Mouse (Mus musculus): ENCODE data around the gene 2010003K11Rik.
A peak's percentile ranks its signal among the peaks of the same experiment; 100 is the strongest.

2010003K11Rik gene

GRCm38 (mm10) chr19:4498062-4498933 is at the start of gene 2010003K11Rik:
2010003K11Rik (minus strand) TSS chr19:4498583.
- no peak for DNase-seq (ENCODE audit: low spot score)

DNA sequence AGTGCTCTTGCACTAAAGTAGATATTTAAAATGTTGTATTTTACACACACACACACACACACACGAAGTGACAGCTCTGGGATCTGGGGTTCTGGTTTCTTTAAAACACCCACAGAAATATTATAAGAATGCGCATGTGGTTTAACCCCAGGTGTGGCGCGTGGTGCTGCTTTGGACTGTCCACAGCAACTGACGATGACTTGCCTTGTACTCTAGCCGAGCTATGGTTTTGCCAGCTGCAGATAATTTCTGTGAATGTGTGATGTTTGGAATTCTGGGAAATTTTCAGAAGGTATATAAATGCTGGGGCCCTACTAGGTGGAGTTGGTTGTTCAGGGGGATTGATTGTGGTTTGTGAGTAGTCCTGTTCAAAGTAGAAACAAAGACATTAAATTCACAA is 49.4 kb upstream of the 2010003K11Rik start:
- DNase-seq (ENCODE audit: low spot score): no peak

GRCm38 (mm10) chr19:4545841-4546240 is 47.5 kb upstream of the 2010003K11Rik start:
- no peak for DNase-seq (ENCODE audit: low spot score)

GRCm38 (mm10) chr19:4545091-4545490 is 46.7 kb upstream of the 2010003K11Rik start:
- no peak for DNase-seq (ENCODE audit: low spot score)

GRCm38 (mm10) chr19:4542081-4542480 is 43.7 kb upstream of the 2010003K11Rik start:
- DNase-seq (ENCODE audit: low spot score): no peak

DNA sequence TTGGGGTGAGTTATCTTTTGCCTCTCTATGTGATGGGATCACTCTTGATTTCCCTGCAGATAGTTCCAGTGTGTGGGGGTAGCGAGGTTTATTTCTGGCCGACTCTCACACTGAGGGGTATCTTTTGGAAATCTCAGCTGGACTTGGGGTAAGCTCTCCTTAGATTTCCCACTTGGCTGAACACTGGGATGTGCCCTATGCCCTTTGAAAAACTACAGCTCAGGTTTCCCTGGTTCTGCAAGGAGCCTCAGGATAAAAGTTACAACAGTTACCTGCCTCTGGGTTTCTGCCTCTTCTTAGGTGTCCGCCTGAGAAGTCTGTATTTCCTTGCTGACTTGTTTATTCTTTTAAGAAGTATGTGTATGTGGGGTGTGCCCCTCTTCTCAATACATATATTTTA is 42.6 kb upstream of the 2010003K11Rik start:
- no peak for DNase-seq (ENCODE audit: low spot score)

- DNase-seq (ENCODE audit: low spot score): no peak
These were observed 41.9 kb upstream of the 2010003K11Rik start for GRCm38 (mm10) chr19:4540263-4540662.

DNA sequence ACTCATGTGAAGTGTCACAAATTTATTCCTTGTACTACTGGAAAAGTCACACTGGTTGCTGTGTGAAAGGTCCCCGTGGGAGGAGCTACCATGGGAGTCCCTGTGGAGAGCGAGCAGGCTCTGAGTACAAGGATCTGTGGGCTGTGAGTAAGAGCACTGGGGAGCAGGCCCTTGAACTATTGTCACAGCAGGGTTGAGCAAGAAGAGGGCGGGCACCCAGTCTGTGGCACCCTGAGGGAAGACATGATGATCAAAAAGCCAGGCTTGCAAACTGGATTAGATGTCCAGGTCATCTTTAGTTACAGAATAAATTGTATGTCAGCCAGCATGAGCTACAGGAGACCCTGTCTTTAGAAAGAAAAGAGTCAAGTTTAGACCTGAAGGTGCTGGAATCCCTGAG is 38.2 kb upstream of the 2010003K11Rik start:
- DNase-seq (ENCODE audit: low spot score): no peak

DNA sequence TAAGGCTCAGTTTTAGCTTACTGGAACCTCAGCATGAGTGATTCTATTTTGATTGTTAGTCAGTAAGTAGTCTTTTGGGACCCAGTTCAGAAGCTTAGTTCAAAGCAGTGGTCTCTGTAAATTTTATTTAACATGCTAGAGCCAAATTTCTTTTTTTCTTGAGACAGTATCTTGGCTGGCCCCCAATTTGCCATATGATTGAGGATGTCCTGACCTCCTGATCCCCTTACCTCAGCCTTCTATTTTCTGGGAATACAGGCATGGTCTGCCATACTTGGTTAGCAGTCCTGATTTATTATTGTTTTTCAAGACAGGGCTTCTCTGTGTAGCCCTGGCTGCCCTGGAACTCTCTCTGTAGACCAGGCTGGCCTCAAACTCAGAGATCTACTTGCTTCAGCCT is 37.5 kb upstream of the 2010003K11Rik start:
- no peak for DNase-seq (ENCODE audit: low spot score)

DNA sequence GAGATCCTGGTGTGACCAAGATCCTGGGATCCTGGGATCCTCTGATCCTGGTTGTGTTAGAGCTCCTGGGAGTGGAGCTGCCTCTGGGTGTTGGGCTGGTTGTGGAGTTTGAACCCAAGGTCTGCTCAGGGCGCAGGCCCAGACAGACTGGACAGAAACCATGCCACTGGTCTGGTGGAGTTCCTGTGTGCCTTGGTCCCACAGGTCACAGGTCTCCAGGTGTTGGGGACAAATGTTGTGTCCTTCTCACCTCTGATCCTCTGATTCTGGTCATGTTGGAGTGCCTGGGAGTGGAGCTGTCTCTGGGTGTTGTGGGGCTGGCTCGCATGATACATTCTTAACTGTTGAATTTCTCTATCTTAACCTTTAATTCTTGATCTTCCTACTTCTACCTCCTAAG is 36.3 kb upstream of the 2010003K11Rik start:
- DNase-seq (ENCODE audit: low spot score): no peak

- no peak for DNase-seq (ENCODE audit: low spot score)
These were observed 23.2 kb upstream of the 2010003K11Rik start for GRCm38 (mm10) chr19:4521426-4522050.

DNA sequence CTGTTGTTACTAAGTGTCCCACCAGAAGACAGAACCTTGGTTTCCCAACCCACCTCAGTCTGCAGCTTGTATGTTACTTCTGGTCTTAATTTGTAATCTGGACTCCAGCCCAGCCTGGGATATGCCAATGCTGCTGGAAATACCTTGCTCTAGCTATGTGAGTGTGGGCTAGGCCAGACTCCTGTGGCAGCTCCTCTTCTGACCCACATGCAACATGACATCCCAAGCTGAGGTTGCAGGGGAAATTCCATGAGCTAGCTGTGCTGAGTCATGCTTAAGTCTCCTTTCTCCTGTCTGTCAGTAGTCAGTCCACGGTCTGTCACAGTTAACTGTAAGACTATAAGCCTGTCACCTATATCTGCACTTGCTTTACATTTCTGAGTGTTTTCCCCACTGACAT is 19.1 kb upstream of the 2010003K11Rik start:
- no peak for DNase-seq (ENCODE audit: low spot score)

DNA sequence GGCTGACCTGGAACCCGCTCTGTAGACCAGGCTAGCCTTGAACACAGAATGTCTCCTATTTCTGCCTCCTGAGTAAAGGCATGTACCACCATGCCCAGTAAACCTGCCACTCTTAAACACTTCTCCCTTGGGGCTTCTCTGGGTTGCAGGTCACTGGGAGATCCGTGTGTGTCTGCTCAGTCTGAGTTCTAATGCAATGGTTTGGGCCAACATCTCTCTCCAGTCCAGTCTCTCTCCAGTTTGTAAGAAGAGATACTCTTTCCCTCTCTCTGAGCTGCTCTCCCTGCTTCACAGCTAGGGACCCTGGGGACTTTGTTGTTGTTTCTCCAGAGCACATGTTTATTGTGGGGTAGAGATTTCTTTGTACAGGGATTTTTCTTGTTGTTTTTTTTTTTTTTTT is 17.9 kb upstream of the 2010003K11Rik start:
- DNase-seq (ENCODE audit: low spot score): no peak

GRCm38 (mm10) chr19:4515746-4516145 is 17.4 kb upstream of the 2010003K11Rik start:
- no peak for DNase-seq (ENCODE audit: low spot score)

DNA sequence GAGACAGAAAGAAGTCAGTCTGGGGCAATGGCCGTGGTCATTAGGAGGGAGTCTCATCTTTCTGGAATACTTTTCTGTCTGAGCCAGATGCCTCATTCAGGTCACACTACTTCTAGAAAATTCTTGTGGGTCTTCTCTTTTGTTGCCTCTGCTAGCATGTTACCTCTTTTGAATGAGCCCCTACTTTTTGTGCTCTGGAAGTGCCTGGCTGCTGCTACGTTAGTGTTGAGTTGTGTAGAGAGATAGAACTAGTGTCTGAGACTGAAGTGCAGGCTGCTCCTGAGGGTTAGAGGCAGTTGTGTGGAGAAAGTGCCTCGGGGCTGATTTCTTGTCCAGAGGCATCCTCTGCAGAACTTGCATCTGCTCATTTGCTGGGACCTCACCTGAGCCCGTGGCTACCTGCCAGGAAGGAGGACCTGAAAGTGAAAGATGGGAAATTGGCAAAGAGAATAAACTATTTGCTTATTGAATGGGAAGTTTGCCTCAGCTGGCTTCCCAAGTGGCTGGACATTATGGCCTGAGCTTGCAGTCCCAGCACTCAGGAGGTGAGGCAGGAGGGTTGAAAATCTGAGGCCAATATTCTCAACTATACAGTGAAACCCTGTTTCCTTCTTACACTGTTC is 15.0 kb upstream of the 2010003K11Rik start:
- no peak for DNase-seq (ENCODE audit: low spot score)

GRCm38 (mm10) chr19:4511116-4511841 is 12.9 kb upstream of the 2010003K11Rik start:
- no peak for DNase-seq (ENCODE audit: low spot score)

GRCm38 (mm10) chr19:4509986-4510963 is 11.9 kb upstream of the 2010003K11Rik start, which contains the start of gene Pcx:
Pcx (plus strand) TSS chr19:4510472.
- peak; percentile 98 for DNase-seq (ENCODE audit: low spot score)

DNA sequence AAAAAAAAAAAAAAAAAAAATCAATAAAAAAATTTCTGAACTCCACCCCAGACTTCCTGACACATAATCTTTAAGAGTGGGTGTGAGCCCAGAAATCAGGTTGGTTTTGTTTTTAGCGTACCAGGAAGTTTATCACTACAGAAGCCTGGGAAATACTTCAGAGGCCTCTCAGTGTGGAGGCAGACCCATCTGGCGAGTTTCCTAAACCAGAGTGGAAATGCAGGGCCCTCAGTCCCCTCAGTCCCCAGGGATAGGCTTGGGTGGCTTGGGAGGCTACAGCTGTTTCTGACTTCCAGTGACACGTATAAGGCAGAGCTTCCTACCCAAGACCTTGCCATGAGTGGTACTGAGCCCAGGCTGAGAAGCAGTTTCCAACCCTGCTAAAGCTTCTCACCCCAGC is 9.4 kb upstream of the 2010003K11Rik start:
- no peak for DNase-seq (ENCODE audit: low spot score)

DNA sequence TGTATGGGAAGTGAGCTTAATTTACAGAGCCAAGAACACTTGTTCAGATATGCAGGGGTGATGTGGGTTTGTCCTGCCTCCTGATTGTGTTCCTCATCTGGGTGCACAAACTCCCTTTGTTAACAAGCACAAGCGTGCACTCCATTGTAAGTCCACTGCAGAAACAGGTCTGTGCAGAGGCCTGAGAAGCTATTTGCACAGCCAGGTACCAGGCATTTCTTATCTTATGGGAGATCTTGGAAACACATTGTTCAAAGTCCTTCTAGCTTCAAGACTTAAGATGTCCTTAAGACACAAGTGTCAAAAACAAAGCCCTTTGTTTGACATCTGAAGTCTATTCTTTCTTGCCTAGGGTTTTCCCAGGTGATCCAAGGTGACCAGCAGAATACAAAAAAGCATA is 6.4 kb upstream of the 2010003K11Rik start:
- no peak for DNase-seq (ENCODE audit: low spot score)

DNA sequence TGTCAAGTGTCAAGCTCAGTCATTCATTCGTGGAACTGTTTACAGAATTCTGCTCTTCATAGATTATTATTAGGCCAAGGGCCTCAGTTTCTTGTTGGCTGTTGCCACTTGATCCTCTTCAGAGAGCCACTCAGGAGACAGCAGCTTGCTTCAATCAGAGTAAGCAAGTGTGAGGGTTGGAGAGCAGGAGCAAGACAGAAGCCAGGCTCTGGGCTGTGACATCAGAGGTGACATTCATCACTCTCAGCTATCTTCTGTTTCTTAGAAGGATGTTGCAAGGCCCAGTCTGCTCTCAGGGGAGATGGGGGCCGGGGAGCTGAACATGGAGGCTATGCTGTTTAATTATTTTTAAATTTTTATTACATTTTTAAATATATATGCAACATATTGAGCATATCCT is 4.3 kb upstream of the 2010003K11Rik start:
- no peak for DNase-seq (ENCODE audit: low spot score)

Measured in ovary, postnatal 14 days (tissue).